8 mouse cellular contexts compared by ENCODE assay signal in genomic region chr6:23180096-23180495, GRCm38 (mm10). TPM values are rescaled to one million over a fixed set of nuclear protein-coding genes. Genes with fewer than 3 reads are reported as not detected.
DNase-seq lines count a peak whose midpoint lies in the region; ATAC-seq and TF ChIP-seq lines count a peak whose summit lies in the region.

No protein-coding gene starts in this region.

- ATAC-seq in hindbrain, embryonic 13.5 days (ENCODE audit: low FRiP score): no peak
- no peak for ATAC-seq in embryonic facial prominence, embryonic 15.5 days (ENCODE audit: insufficient number of reproducible peaks, low FRiP score, low TSS enrichment, low read depth)
- ATAC-seq in intestine, postnatal 0 days: no peak
- ATAC-seq in liver, postnatal 0 days: no peak

- no peaks in the 10 kb centered on the region for H3K9me3 ChIP-seq in hindbrain, embryonic 10.5 days
- H3K9me3 ChIP-seq in hindbrain, embryonic 13.5 days: no peaks in the 10 kb centered on the region
- no peaks in the 10 kb centered on the region for H3K9me3 ChIP-seq in embryonic facial prominence, embryonic 15.5 days (replicated peaks)
- no peaks in the 10 kb centered on the region for H3K9me3 ChIP-seq in intestine, postnatal 0 days (ENCODE audit: control insufficient read depth)
- no peaks in the 10 kb centered on the region for H3K9me3 ChIP-seq in liver, postnatal 0 days (ENCODE audit: low read length)

- H3K4me1 ChIP-seq in hindbrain, embryonic 10.5 days (replicated peaks): no peaks in the 10 kb centered on the region
- H3K4me1 ChIP-seq in hindbrain, embryonic 13.5 days (replicated peaks): no peaks in the 10 kb centered on the region
- no peaks in the 10 kb centered on the region for H3K4me1 ChIP-seq in embryonic facial prominence, embryonic 15.5 days
- H3K4me1 ChIP-seq in intestine, postnatal 0 days (replicated peaks; ENCODE audit: control insufficient read depth, insufficient read depth, low read length): no peaks in the 10 kb centered on the region
- no peaks in the 10 kb centered on the region for H3K4me1 ChIP-seq in liver, postnatal 0 days (ENCODE audit: insufficient read depth)

- no peaks in the 10 kb centered on the region for H3K27me3 ChIP-seq in hindbrain, embryonic 10.5 days (ENCODE audit: insufficient read depth, poor library complexity, severe bottlenecking)
- H3K27me3 ChIP-seq in hindbrain, embryonic 13.5 days: no peaks in the 10 kb centered on the region
- H3K27me3 ChIP-seq in embryonic facial prominence, embryonic 15.5 days: no peaks in the 10 kb centered on the region
- no peaks in the 10 kb centered on the region for H3K27me3 ChIP-seq in intestine, postnatal 0 days (replicated peaks; ENCODE audit: control insufficient read depth, insufficient read depth, low read length)
- H3K27me3 ChIP-seq in liver, postnatal 0 days (ENCODE audit: insufficient read depth, low read length): no peaks in the 10 kb centered on the region

- no peak overlapping the region for H3K9ac ChIP-seq in hindbrain, embryonic 13.5 days
- H3K9ac ChIP-seq in embryonic facial prominence, embryonic 15.5 days: no peak overlapping the region
- no peak overlapping the region for H3K9ac ChIP-seq in intestine, postnatal 0 days (ENCODE audit: low read depth, low read length)
- H3K9ac ChIP-seq in liver, postnatal 0 days (replicated peaks): no peak overlapping the region

- 26% methylated on average over 8 of the region's 8 CpGs for WGBS in hindbrain, embryonic 10.5 days
- 27% methylated on average over 8 of the region's 8 CpGs for WGBS in hindbrain, embryonic 13.5 days
- 12% methylated on average over 8 of the region's 8 CpGs for WGBS in embryonic facial prominence, embryonic 15.5 days
- WGBS in intestine, postnatal 0 days: 15% methylated on average over 8 of the region's 8 CpGs
- WGBS in liver, postnatal 0 days (ENCODE audit: insufficient replicate concordance): 19% methylated on average over 8 of the region's 8 CpGs

- no peak for TF ChIP-seq EP300 in liver, postnatal 0 days (IDR thresholded peaks at IDR 0.05; ENCODE audit: low read depth)

- H3K36me3 ChIP-seq in hindbrain, embryonic 10.5 days: no peaks in the 10 kb centered on the region
- no peaks in the 10 kb centered on the region for H3K36me3 ChIP-seq in hindbrain, embryonic 13.5 days
- H3K36me3 ChIP-seq in embryonic facial prominence, embryonic 15.5 days: no peaks in the 10 kb centered on the region
- no peaks in the 10 kb centered on the region for H3K36me3 ChIP-seq in intestine, postnatal 0 days (ENCODE audit: control insufficient read depth, insufficient read depth)
- H3K36me3 ChIP-seq in liver, postnatal 0 days (replicated peaks; ENCODE audit: insufficient read depth, low read length): no peaks in the 10 kb centered on the region

- H3K27ac ChIP-seq in hindbrain, embryonic 10.5 days: no peak overlapping the region
- H3K27ac ChIP-seq in hindbrain, embryonic 13.5 days: no peak overlapping the region
- H3K27ac ChIP-seq in embryonic facial prominence, embryonic 15.5 days (replicated peaks): no peak overlapping the region
- no peak overlapping the region for H3K27ac ChIP-seq in intestine, postnatal 0 days (ENCODE audit: low read depth, low read length)
- no peak overlapping the region for H3K27ac ChIP-seq in liver, postnatal 0 days (ENCODE audit: low read depth)

- DNase-seq in hindbrain, embryonic 10.5 days (ENCODE audit: low spot score): peak; percentile 29
- peak; percentile 24 for DNase-seq in adrenal gland, adult 2 months
- DNase-seq in liver, postnatal 0 days: peak; percentile 26
- DNase-seq in right cerebral cortex, adult 18-20 months: peak; percentile 19
- no peak for DNase-seq in gastrocnemius, postnatal 25 days

- H3K4me2 ChIP-seq in hindbrain, embryonic 13.5 days: no peak overlapping the region
- H3K4me2 ChIP-seq in embryonic facial prominence, embryonic 15.5 days (replicated peaks): peak overlapping the region; percentile 22
- peak overlapping the region; percentile 35; the same call in 1 of the 2 replicates for H3K4me2 ChIP-seq in intestine, postnatal 0 days (replicated peaks; ENCODE audit: low read depth)
- no peak overlapping the region for H3K4me2 ChIP-seq in liver, postnatal 0 days (ENCODE audit: low read depth, low read length)

- H3K4me3 ChIP-seq in hindbrain, embryonic 10.5 days: no peak overlapping the region
- H3K4me3 ChIP-seq in hindbrain, embryonic 13.5 days: no peak overlapping the region
- H3K4me3 ChIP-seq in embryonic facial prominence, embryonic 15.5 days (replicated peaks): peak overlapping the region; percentile 28
- H3K4me3 ChIP-seq in intestine, postnatal 0 days (ENCODE audit: low read depth, low read length): no peak overlapping the region
- H3K4me3 ChIP-seq in liver, postnatal 0 days (ENCODE audit: low read depth, low read length): no peak overlapping the region

- TF ChIP-seq CTCF in intestine, postnatal 0 days (IDR thresholded peaks at IDR 0.05; ENCODE audit: low read depth): peak; percentile 68
- peak; percentile 54 for TF ChIP-seq CTCF in liver, postnatal 0 days (IDR thresholded peaks at IDR 0.05; ENCODE audit: low read depth)

RNA-seq across cellular contexts. Expression of gene Aass, which starts 47.3 kb away (rescaled TPM):
- polyA plus RNA-seq in hindbrain, embryonic 10.5 days (2016; fragmentation: Nextera tagmentation; extraction: Ambion mirVana): 1.6 and 1.7 TPM in 2 replicates
- 0.43 and 0.77 TPM in 2 replicates for polyA plus RNA-seq in hindbrain, embryonic 13.5 days (2015; fragmentation: Nextera tagmentation; extraction: Ambion mirVana)
- total RNA-seq in adrenal gland, adult 2 months (2021): 1 to 10 TPM in 1 of 2 experiments, under 1 TPM in 1; 0.66 to 6.5 TPM
- 0.29 and 0.91 TPM in 2 replicates for polyA plus RNA-seq in adrenal gland, adult 2 months (2012; rRNA removed)
- polyA plus RNA-seq in embryonic facial prominence, embryonic 15.5 days (2015; fragmentation: Nextera tagmentation; extraction: Ambion mirVana): 2.8 TPM in 2 replicates
- polyA plus RNA-seq in intestine, postnatal 0 days (2015; fragmentation: Nextera tagmentation; extraction: Ambion mirVana): 0.35 and 0.48 TPM in 2 replicates
- polyA plus RNA-seq in liver, postnatal 0 days (2015; fragmentation: Nextera tagmentation; extraction: Ambion mirVana): 43.7 and 49.0 TPM in 2 replicates
- total RNA-seq in gastrocnemius, postnatal 25 days (2021): under 1 TPM; 0.19 to 0.23 TPM

Comparison
In these comparisons a context has a peak if more than half of its experiments do, and no peak if none do; other contexts are left out.
1. H3K4me2 ChIP-seq: peak in embryonic facial prominence, embryonic 15.5 days (single experiment) and intestine, postnatal 0 days (single experiment); none in hindbrain, embryonic 13.5 days (single experiment) and liver, postnatal 0 days (single experiment).
2. RNA of gene Aass, which starts 47.3 kb away (polyA plus RNA-seq): 43.7 to 49.0 TPM in liver, postnatal 0 days; 2.8 TPM in embryonic facial prominence, embryonic 15.5 days, 1.6 to 1.7 TPM in hindbrain, embryonic 10.5 days, 0.29 to 0.91 TPM in adrenal gland, adult 2 months, 0.43 to 0.77 TPM in hindbrain, embryonic 13.5 days and 0.35 to 0.48 TPM in intestine, postnatal 0 days; every median in the first group is over 10 times any median in the second.